Mouse (Mus musculus): Measurements from ENCODE around the gene Zer1. TPM values are rescaled to one million over a fixed set of nuclear protein-coding genes. Genes with fewer than 3 reads are reported as not detected.

The Zer1 gene
- total and polyA plus RNA-seq, 3 experiments, result 5.5 to 15.0 (median 13.4) TPM

DNA sequence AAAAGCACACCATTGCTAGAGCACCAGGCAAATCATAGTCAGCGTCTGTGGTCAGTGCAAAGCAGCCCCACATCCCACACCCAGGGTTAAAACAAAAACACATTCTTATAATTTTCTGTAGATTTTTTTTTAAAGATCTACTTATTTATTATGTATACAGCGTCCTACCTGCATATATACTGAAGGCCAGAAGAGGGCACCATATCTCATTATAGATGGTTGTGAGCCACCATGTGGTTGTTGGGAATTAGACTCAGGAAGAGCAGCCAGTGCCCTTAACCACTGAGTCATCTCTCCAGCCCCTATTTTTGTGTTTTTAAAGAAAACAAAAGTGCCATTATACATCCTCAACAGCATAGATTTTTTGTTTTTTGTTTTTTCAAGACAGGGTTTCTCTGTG is 4.4 kb upstream of the Zer1 start (continued):
- TF ChIP-seq KAT2A (IDR thresholded peaks at IDR 0.05; ENCODE audit: insufficient replicate concordance, low read length), result no peak

DNA sequence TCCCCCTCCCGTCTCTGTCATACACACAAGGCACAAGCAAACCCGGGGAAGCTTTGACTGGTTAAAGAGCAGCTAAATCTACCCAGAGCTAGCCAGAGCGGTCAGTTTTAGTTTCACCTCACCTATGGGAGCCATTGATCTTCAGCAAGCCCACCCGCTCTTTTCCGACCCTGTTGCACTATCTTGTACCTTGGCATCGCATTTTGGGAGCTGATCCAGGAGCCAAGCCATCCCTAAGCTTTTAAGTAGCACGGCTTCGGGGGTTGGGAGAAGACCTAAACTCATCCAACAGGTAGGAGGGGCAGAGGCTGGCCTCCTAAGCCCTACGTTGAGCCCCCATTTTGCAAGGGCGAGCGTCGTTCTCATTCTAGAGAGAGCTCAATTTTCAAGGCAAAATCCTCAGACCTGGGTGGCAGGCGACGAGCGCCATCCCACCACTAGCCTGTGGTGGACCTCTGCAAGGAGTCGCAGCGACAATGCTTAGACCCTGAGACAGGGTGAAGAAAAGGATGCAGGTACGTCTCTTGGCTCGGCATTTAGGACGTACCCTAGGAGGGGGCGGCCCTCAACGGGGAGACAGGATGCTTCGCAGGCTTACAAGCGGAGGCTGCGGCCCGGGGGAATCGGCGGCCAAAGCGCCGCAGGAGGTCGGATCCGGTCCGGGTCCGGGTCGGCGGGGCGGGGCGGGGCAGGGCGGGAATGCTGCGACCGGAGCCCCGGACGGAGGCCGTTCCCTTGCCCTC is 485 bp downstream of the Zer1 start:
- dilution Hi-C loops (cut with MboI; ENCODE audit: extremely low pct_ligation_motif_present, extremely low pct_unique_long_range_greater_than_20kb, low sequenced_read_pairs) (no loop called here), in situ Hi-C loops (cut with MboI; ENCODE audit: low pct_ligation_motif_present, low pct_unique_long_range_greater_than_20kb, low sequenced_read_pairs) (loop anchor here (5.0 kb wide), 1 partner anchor 48 kb away; the partner anchor contains the start of gene Endog)
- Histone ChIP-seq H3K9ac (ENCODE audit: insufficient read depth, low read depth) (peak overlapping the region; percentile 86), H3K27me3 (replicated peaks) (no peaks in the 10 kb centered on the region), H3K36me3 (replicated peaks in 1 of 2; ENCODE audit: control insufficient read depth in 1 of 2, insufficient read depth in 1 of 2, low read length in 1 of 2) (peaks cover 0 to 24% of the 10 kb centered on the region in 2 experiments), H3K4me3 (replicated peaks in 1 of 3; ENCODE audit: low read depth in 2 of 3, low read length in 2 of 3, poor library complexity in 1 of 3) (peak overlapping the region; percentile 76 to 94 (median 88)), H3K79me2 (replicated peaks; ENCODE audit: control insufficient read depth, extremely low read depth, insufficient read depth, poor library complexity, severe bottlenecking) (no peaks in the 10 kb centered on the region), H3K9me3 (replicated peaks; ENCODE audit: low read length) (no peaks in the 10 kb centered on the region), H3K4me1 (ENCODE audit: control insufficient read depth in 1 of 2, insufficient read depth in 2 of 2) (peaks cover 4 to 42% of the 10 kb centered on the region in 2 experiments), H3K4me2 (ENCODE audit: insufficient read depth, low read depth, poor library complexity, severe bottlenecking) (peak overlapping the region; percentile 63), H3K27ac (ENCODE audit: insufficient read depth, low read depth) (no peak overlapping the region)
- TF ChIP-seq SMC3 (IDR thresholded peaks at IDR 0.05; ENCODE audit: low read depth, low read length), result no peak
- TF ChIP-seq JUND (conservative IDR thresholded peaks at IDR 0.05; ENCODE audit: low read depth, low read length), result no peak
- no peak for TF ChIP-seq MYC (IDR thresholded peaks at IDR 0.05; ENCODE audit: low read depth, low read length)
- TF ChIP-seq RCOR1 (conservative IDR thresholded peaks at IDR 0.05; ENCODE audit: low read depth, low read length), result no peak
- no peak for DNase-seq (ENCODE audit: extremely low read depth)

DNA sequence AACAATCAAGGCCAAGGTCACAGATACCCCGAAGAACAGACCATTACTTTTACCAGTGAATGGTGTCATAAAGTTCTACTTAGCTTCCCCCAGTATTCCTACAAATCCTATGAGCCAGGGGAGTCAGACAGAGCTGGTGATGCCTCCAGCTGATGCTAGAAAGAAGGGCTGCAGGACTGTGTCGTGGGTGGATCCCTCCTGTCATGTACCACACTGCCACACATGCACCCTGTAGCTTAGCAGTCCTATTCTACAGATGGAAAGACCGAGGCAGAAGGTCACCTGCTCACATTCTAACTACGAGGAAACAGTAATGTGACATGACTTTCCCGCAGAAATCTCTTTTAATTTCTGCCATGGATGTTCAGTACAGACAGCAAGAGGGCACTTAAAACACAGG is 1.6 kb downstream of the Zer1 start:
- DNase-seq (ENCODE audit: extremely low read depth), result no peak
- H3K4me1 ChIP-seq (ENCODE audit: control insufficient read depth in 1 of 2, insufficient read depth in 2 of 2), result peaks cover 4 to 44% of the 10 kb centered on the region in 2 experiments
- H3K27ac ChIP-seq (ENCODE audit: insufficient read depth, low read depth), result no peak overlapping the region
- no peaks in the 10 kb centered on the region for H3K9me3 ChIP-seq (replicated peaks; ENCODE audit: low read length)
- H3K4me3 ChIP-seq (replicated peaks in 1 of 3; ENCODE audit: low read depth in 2 of 3, low read length in 2 of 3, poor library complexity in 1 of 3), result no peak overlapping the region
- H3K9ac ChIP-seq (ENCODE audit: insufficient read depth, low read depth), result no peak overlapping the region
- H3K4me2 ChIP-seq (ENCODE audit: insufficient read depth, low read depth, poor library complexity, severe bottlenecking), result no peak overlapping the region
- peaks cover 0 to 25% of the 10 kb centered on the region in 2 experiments for H3K36me3 ChIP-seq (replicated peaks in 1 of 2; ENCODE audit: control insufficient read depth in 1 of 2, insufficient read depth in 1 of 2, low read length in 1 of 2)
- H3K27me3 ChIP-seq (replicated peaks), result no peaks in the 10 kb centered on the region
- TF ChIP-seq CHD2 (IDR thresholded peaks at IDR 0.05; ENCODE audit: low read length), result no peak
- no peak for TF ChIP-seq ETS1 (conservative IDR thresholded peaks at IDR 0.05; ENCODE audit: low read depth, low read length)
- no peak for TF ChIP-seq NRF1 (IDR thresholded peaks at IDR 0.05; ENCODE audit: low read depth, low read length)
- TF ChIP-seq SIN3A (IDR thresholded peaks at IDR 0.05; ENCODE audit: low read length), result no peak
- TF ChIP-seq RAD21 (IDR thresholded peaks at IDR 0.05; ENCODE audit: low read depth, low read length), result no peak
- no peak for TF ChIP-seq MYC (IDR thresholded peaks at IDR 0.05; ENCODE audit: low read depth, low read length)
- TF ChIP-seq UBTF (IDR thresholded peaks at IDR 0.05; ENCODE audit: low read depth, low read length), result no peak
- TF ChIP-seq PAX5 (IDR thresholded peaks at IDR 0.05; ENCODE audit: low read length), result no peak
- no peak for TF ChIP-seq SMC3 (IDR thresholded peaks at IDR 0.05; ENCODE audit: low read depth, low read length)
- no peaks in the 10 kb centered on the region for H3K79me2 ChIP-seq (replicated peaks; ENCODE audit: control insufficient read depth, extremely low read depth, insufficient read depth, poor library complexity, severe bottlenecking)
- dilution Hi-C loops (cut with MboI; ENCODE audit: extremely low pct_ligation_motif_present, extremely low pct_unique_long_range_greater_than_20kb, low sequenced_read_pairs), result no loop called here
- in situ Hi-C loops (cut with MboI; ENCODE audit: low pct_ligation_motif_present, low pct_unique_long_range_greater_than_20kb, low sequenced_read_pairs), result loop anchor here (5.0 kb wide), 1 partner anchor 50 kb away; the partner anchor contains the start of gene Endog

Measured in CH12.LX (cell line).